Mouse (Mus musculus) embryonic facial prominence, embryonic 11.5 days (tissue): Measurements from ENCODE around the gene Pabpc5. TPM values are rescaled to one million over a fixed set of nuclear protein-coding genes. Genes with fewer than 3 reads are reported as not detected.

ENCODE experiments used
- ATAC-seq: fragments of 200-750 bp; cut with Nextera tagmentation; replicated peaks from 2 replicates; pipeline ENCODE4 v1.8.0; 2017; ENCODE audit warnings: low read depth; ENCODE audit not compliant: insufficient number of reproducible peaks, low FRiP score, low TSS enrichment
- DNase-seq: peaks from one replicate; pipeline ENCODE4 v3.0.0-alpha.2; 2015; ENCODE audit warnings: low spot score
- H3K27ac ChIP-seq: fragments of 300-500 bp; sonication (generic); replicated peaks from 2 replicates; pipeline ENCODE4 v1.5.1; 2014; ENCODE audit warnings: mild to moderate bottlenecking, low read depth, low read length, control low read depth
- H3K27me3 ChIP-seq: fragments of 300-500 bp; sonication (generic); 2 replicates; pipeline ENCODE4 v1.6.1; 2014; ENCODE audit warnings: mild to moderate bottlenecking, low read length, moderate library complexity, mixed read lengths; ENCODE audit not compliant: control insufficient read depth, insufficient read depth
- H3K36me3 ChIP-seq: fragments of 300-500 bp; sonication (generic); replicated peaks from 2 replicates; pipeline ENCODE4 v1.6.1; 2014; ENCODE audit warnings: low read depth, mild to moderate bottlenecking, low read length, moderate library complexity, mixed read lengths; ENCODE audit not compliant: control insufficient read depth, insufficient read depth
- H3K4me1 ChIP-seq: fragments of 300-500 bp; sonication (generic); 2 replicates; pipeline ENCODE4 v1.6.1; 2014; ENCODE audit warnings: low read length, mixed read lengths; ENCODE audit not compliant: control insufficient read depth, insufficient read depth
- H3K4me2 ChIP-seq: fragments of 300-500 bp; sonication (generic); 2 replicates; pipeline ENCODE4 v1.6.1; 2014; ENCODE audit warnings: low read depth, mild to moderate bottlenecking, control low read depth, low read length, moderate library complexity
- H3K4me3 ChIP-seq: fragments of 300-500 bp; sonication (generic); 2 replicates; pipeline ENCODE4 v1.5.1; 2014; ENCODE audit warnings: low read depth, low read length, control low read depth
- H3K9ac ChIP-seq: fragments of 300-500 bp; sonication (generic); replicated peaks from 2 replicates; pipeline ENCODE4 v1.6.1; 2014; ENCODE audit warnings: mild to moderate bottlenecking, control low read depth, low read length
- H3K9me3 ChIP-seq: fragments of 300-500 bp; sonication (generic); replicated peaks from 2 replicates; pipeline ENCODE4 v1.6.1; 2016; ENCODE audit warnings: mild to moderate bottlenecking, low read length, inconsistent platforms, mixed read lengths; ENCODE audit not compliant: control insufficient read depth
- WGBS: fragments of 180-500 bp; shearing (Covaris S2); extraction: QIAGEN DNeasy Blood & Tissue Kit; methylation state at CpG from one replicate; pipeline ENCODE4 v1.1.7; 2014; 5-methylcytosine and 5-hydroxymethylcytosine counted together
- polyA plus RNA-seq: library from polyadenylated mRNA; unstranded; fragments of >200 nt; fragmentation: Nextera tagmentation; extraction: Ambion mirVana; gene quantifications from 2 replicates; pipeline ENCODE4 v1.2.1, GENCODE M21; 2014

Gene Pabpc5
- 0.25 and 0.31 TPM in 2 replicates for polyA plus RNA-seq

DNA sequence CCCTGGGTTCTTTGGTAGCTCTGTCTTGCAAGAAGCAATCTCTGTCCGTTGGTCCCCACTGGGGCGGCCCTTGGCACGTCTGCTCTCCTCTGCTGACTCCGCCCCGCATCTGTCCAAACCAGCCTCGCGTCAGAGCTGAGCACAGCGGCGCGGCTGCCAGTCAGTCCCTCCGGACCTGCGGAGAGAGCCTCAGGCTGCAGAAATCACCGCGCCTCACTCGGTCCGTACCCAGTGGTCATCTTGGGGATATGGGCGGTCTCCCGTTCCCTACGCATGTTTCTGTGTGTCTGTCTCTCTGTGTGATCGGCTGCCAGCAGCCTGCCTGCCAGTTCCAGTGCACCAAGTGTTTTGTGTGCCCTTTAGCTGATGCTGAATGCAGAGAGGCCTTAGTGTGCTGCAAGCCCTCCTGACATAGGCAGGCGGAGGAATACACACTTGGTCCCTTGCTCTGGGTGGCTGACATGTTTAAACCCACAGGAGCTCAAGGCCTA is at the start of gene Pabpc5:
TSS of gene Pabpc5 (plus strand) at position 116 of the 491 bp plus-strand sequence.
- Histone ChIP-seq H3K36me3 (no peaks in the 10 kb centered on the region), H3K4me1 (no peaks in the 10 kb centered on the region), H3K27me3 (no peaks in the 10 kb centered on the region), H3K4me2 (peak within 1 kb of the TSS; percentile 29), H3K27ac (peak within 1 kb of the TSS; percentile 41; the same call in 1 of the 2 replicates), H3K9me3 (no peaks in the 10 kb centered on the region), H3K4me3 (peak within 1 kb of the TSS; percentile 37), H3K9ac (peak within 1 kb of the TSS; percentile 57)
- 9% methylated on average over 21 of the region's 21 CpGs for WGBS
- peak; percentile 65 for DNase-seq
- ATAC-seq: peak; percentile 94

DNA sequence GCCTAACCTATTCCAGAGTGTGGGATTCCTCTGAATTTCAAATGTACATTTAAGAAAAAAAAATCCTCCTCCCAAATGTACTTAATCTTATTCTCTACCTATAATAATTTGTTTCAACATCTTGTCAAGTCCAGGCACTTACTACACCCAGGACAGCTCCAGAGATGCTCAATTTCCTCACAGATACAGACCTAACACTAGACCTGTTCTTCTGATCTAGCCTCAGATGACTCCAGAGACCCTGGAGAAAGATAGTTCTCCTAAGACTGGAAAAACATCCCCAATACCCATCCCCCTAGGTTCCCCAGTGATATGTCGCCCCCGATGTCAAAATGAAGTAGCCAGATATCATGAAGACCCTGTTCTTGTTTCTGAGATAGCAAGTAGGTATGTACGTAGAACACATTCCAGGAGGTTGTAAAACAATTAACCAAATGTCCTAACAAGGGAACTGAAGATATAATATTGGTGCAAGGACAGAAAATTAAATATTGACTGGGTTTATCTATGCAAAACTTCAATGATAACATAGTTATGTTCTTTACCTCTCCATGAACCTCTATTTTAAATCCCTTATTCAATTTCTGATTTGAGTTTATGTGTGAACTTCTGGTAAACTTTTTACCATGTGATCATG is 39.9 kb upstream of the Pabpc5 start:
- Histone ChIP-seq H3K4me1 (no peaks in the 10 kb centered on the region), H3K27ac (no peak overlapping the region), H3K36me3 (no peaks in the 10 kb centered on the region), H3K9me3 (no peaks in the 10 kb centered on the region), H3K27me3 (no peaks in the 10 kb centered on the region), H3K4me3 (no peak overlapping the region), H3K9ac (no peak overlapping the region), H3K4me2 (no peak overlapping the region)
- DNase-seq (no peak), ATAC-seq (no peak)
- WGBS: 93% methylated on average over 3 of the region's 3 CpGs

DNA sequence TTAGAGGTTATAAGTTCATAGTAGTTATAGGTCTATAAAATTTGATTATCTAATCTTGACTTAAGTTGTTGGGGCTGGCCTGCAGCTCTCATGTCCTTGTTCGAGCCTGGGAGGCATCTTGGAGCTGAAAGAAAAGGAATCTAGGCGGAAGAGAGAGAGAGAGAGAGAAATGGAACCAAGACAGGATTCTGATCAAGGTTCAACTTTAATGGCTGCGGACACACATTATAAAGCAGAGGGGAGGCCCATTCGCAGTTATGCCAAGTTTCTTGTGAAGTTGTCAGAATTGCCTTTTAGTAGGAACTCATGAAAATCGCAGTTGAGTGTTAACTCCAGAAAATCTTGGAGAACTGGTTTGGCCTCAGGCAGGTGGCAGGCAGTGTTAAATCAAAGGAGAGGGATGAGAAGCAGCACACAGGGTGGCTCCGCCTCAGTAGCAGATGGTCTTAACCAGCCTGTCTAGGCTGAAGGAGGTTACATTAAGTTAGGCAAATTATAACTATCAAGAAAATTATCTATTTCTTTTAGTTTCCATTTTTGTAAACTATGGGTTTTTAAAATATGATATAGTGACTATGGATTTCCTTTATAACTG is 38.6 kb upstream of the Pabpc5 start:
- H3K27ac ChIP-seq: no peak overlapping the region
- DNase-seq: no peak
- no peaks in the 10 kb centered on the region for H3K9me3 ChIP-seq
- ATAC-seq: no peak
- H3K9ac ChIP-seq: no peak overlapping the region
- H3K4me1 ChIP-seq: no peaks in the 10 kb centered on the region
- no peak overlapping the region for H3K4me3 ChIP-seq
- 79% methylated on average over 6 of the region's 6 CpGs for WGBS
- no peaks in the 10 kb centered on the region for H3K36me3 ChIP-seq
- no peak overlapping the region for H3K4me2 ChIP-seq
- H3K27me3 ChIP-seq: no peaks in the 10 kb centered on the region

DNA sequence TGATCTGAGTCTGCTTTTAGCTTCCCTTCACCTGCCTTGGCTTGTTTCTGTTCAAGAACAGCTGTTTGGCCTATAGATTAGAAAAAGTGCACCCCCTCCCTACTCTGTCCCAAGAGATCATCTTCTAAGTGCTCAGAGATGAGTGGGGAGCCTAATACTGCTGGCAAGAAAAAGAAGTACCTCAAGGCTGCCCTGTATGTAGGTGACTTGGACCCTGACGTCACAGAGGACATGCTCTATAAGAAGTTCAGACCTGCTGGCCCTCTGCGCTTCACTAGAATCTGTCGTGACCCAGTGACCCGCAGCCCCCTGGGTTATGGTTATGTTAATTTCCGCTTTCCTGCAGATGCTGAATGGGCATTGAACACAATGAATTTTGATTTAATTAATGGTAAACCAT is 856 bp downstream of the Pabpc5 start:
- Histone ChIP-seq H3K4me3 (no peak overlapping the region), H3K36me3 (no peaks in the 10 kb centered on the region), H3K4me2 (no peak overlapping the region), H3K9me3 (no peaks in the 10 kb centered on the region), H3K9ac (no peak overlapping the region), H3K27me3 (no peaks in the 10 kb centered on the region), H3K27ac (no peak overlapping the region), H3K4me1 (no peaks in the 10 kb centered on the region)
- no peak for DNase-seq
- 0 out of 2 replicates have a peak, but pooled peaks have one; percentile 39 for ATAC-seq
- 78% methylated on average over 5 of the region's 5 CpGs for WGBS
